Mouse (Mus musculus): ENCODE measurements around the gene Ccne1. TPM values are rescaled to one million over a fixed set of nuclear protein-coding genes. Genes with fewer than 3 reads are reported as not detected.

Ccne1 gene
- total and polyA plus RNA-seq, 3 experiments = 53.1 to 321 (median 78.0) TPM

DNA sequence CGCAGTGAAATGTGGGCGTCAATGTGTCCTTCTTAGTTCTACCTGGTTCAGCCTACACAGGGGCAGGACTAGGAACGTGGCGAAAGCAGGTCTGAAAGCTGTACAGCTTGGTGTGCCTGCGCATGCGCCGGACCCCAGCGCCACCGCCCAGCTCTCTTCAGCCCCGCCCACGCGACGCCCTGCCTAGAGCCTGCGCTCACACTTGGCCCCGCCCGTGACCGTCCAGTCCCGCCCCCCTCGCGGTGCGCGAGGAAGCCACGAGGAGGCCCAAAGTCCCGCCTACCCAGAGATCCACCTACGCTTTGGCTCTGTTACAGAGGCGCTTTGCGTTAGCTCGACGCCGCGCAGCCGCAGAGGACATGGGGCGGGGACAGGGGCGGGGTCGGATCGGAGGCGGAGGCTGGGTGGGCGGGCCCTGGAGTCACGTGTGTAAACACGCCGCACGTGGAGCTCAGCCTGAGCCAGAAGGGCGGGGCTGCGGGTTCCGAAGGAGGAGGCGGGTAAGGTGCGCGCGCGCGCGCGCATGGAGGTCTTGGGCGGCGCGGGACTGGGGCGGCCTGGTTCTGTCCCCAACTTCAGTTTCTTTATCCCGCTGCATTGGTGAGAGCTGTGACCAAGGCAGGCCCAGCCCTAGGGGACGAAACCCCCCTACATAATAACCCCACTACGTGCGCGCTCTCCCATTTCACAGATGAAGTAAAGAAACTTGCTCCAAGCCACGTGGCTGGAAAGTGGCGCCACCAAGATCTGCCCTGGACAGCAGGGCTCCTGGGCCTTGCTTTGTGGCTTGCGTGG is 22.4 kb downstream of the Ccne1 start:
- H3K79me2 ChIP-seq (ENCODE audit: control insufficient read depth, insufficient read depth, low read length, poor library complexity) = no peaks in the 10 kb centered on the region; the same call in 1 of the 2 replicates
- H3K4me3 ChIP-seq (ENCODE audit: control insufficient read depth in 1 of 2, insufficient read depth in 1 of 2, low read depth in 2 of 2, low read length in 2 of 2) = peak overlapping the region; percentile 65 to 77
- peak; percentile 99 for DNase-seq (ENCODE audit: low read depth, low spot score)
- peaks cover 0 to 13% of the 10 kb centered on the region in 2 experiments; a peak in 2 of 4 replicates for H3K4me1 ChIP-seq (ENCODE audit: control insufficient read depth in 1 of 2, insufficient read depth in 2 of 2, low read length in 2 of 2)
- no peaks in the 10 kb centered on the region; a peak in 1 of 4 replicates for H3K36me3 ChIP-seq (ENCODE audit: control insufficient read depth in 1 of 2, insufficient read depth in 2 of 2, low read length in 2 of 2)
- no peaks in the 10 kb centered on the region for H3K9me3 ChIP-seq (replicated peaks; ENCODE audit: insufficient read depth, low read length)
- peak overlapping the region; percentile 62 for H3K27ac ChIP-seq (ENCODE audit: control insufficient read depth, low read depth, low read length)
- H3K27me3 ChIP-seq (ENCODE audit: control insufficient read depth in 1 of 2, insufficient read depth in 2 of 2, low read length in 2 of 2) = no peaks in the 10 kb centered on the region
- peak overlapping the region; percentile 80 for H3K9ac ChIP-seq (ENCODE audit: control insufficient read depth, low read depth, low read length, poor library complexity, severe bottlenecking)
- no peak for TF ChIP-seq ETS1 (IDR thresholded peaks at IDR 0.05; ENCODE audit: low read depth, low read length)
- TF ChIP-seq CHD1 (IDR thresholded peaks at IDR 0.05; ENCODE audit: low read depth, low read length) = no peak
- TF ChIP-seq EP300 (IDR thresholded peaks at IDR 0.05; ENCODE audit: low read depth in 1 of 2, low read length in 2 of 2) = no peak
- TF ChIP-seq POLR2A (IDR thresholded peaks at IDR 0.05; ENCODE audit: control insufficient read depth in 1 of 2, insufficient read depth in 1 of 2, low read depth in 1 of 2, low read length in 2 of 2, poor library complexity in 1 of 2) = peak; percentile 4 to 64; a peak in 3 of 4 replicates
- TF ChIP-seq KAT2A (conservative IDR thresholded peaks at IDR 0.05; ENCODE audit: low read depth, low read length) = no peak
- TF ChIP-seq ZKSCAN1 (IDR thresholded peaks at IDR 0.05; ENCODE audit: low read depth, low read length) = no peak
- no peak for TF ChIP-seq RCOR1 (IDR thresholded peaks at IDR 0.05; ENCODE audit: low read depth, low read length)
- peak; percentile 46; the same call in 1 of the 2 replicates for TF ChIP-seq E2F4 (IDR thresholded peaks at IDR 0.05; ENCODE audit: borderline replicate concordance, low read depth, low read length)
- no peak for TF ChIP-seq ZC3H11A (IDR thresholded peaks at IDR 0.05; ENCODE audit: low read depth, low read length)
- TF ChIP-seq TCF12 (IDR thresholded peaks at IDR 0.05; ENCODE audit: low read depth, low read length) = 0 out of 2 replicates have a peak, but pooled peaks have one; percentile 6
- TF ChIP-seq NRF1 (IDR thresholded peaks at IDR 0.05; ENCODE audit: insufficient read depth, low read depth, low read length, poor library complexity, severe bottlenecking) = peak; percentile 88
- TF ChIP-seq RAD21 (IDR thresholded peaks at IDR 0.05; ENCODE audit: low read depth, low read length) = no peak
- no peak for TF ChIP-seq MYB (IDR thresholded peaks at IDR 0.05; ENCODE audit: low read depth, low read length)
- no peak for TF ChIP-seq MAFK (IDR thresholded peaks at IDR 0.05; ENCODE audit: borderline replicate concordance, low read depth, low read length)
- TF ChIP-seq MAX (IDR thresholded peaks at IDR 0.05; ENCODE audit: low read length) = peak; percentile 99
- no peak for TF ChIP-seq POLR2AphosphoS5 (IDR thresholded peaks at IDR 0.05; ENCODE audit: borderline replicate concordance, low read depth, low read length)
- TF ChIP-seq CHD2 (IDR thresholded peaks at IDR 0.05; ENCODE audit: low read length) = no peak
- TF ChIP-seq TBP (IDR thresholded peaks at IDR 0.05; ENCODE audit: low read depth, low read length) = no peak
- TF ChIP-seq MAZ (IDR thresholded peaks at IDR 0.05; ENCODE audit: low read depth, low read length) = no peak; the same call in 1 of the 2 replicates
- no peak for TF ChIP-seq ELF1 (IDR thresholded peaks at IDR 0.05; ENCODE audit: low read depth, low read length)
- TF ChIP-seq TAL1 (IDR thresholded peaks at IDR 0.05; ENCODE audit: low read length) = no peak
- peak; percentile 44; the same call in 1 of the 2 replicates for TF ChIP-seq BHLHE40 (IDR thresholded peaks at IDR 0.05; ENCODE audit: borderline replicate concordance, low read depth, low read length)
- TF ChIP-seq USF1 (IDR thresholded peaks at IDR 0.05; ENCODE audit: low read depth, low read length) = peak; percentile 98
- peak; percentile 100 for TF ChIP-seq SIN3A (IDR thresholded peaks at IDR 0.05; ENCODE audit: low read length)
- no peak for TF ChIP-seq MEF2A (IDR thresholded peaks at IDR 0.05; ENCODE audit: extremely low read depth, insufficient replicate concordance, low read depth, low read length, poor library complexity, severe bottlenecking)
- TF ChIP-seq HCFC1 (IDR thresholded peaks at IDR 0.05; ENCODE audit: low read depth, low read length) = 0 out of 2 replicates have a peak, but pooled peaks have one; percentile 2
- no peak for TF ChIP-seq GATA1 (IDR thresholded peaks at IDR 0.05; ENCODE audit: low read depth, low read length)
- no peak for TF ChIP-seq JUND (IDR thresholded peaks at IDR 0.05; ENCODE audit: low read depth, low read length)
- TF ChIP-seq POLR2AphosphoS2 (IDR thresholded peaks at IDR 0.05; ENCODE audit: low read length) = peak; percentile 56; the same call in 1 of the 2 replicates
- TF ChIP-seq MYC (IDR thresholded peaks at IDR 0.05; ENCODE audit: low read depth, low read length) = peak; percentile 92
- TF ChIP-seq GABPA (IDR thresholded peaks at IDR 0.05; ENCODE audit: low read depth, low read length) = no peak
- TF ChIP-seq ZMIZ1 (IDR thresholded peaks at IDR 0.05; ENCODE audit: low read depth, low read length) = no peak
- peak; percentile 47 for TF ChIP-seq NELFE (IDR thresholded peaks at IDR 0.05; ENCODE audit: low read depth, low read length)
- TF ChIP-seq CTCF (IDR thresholded peaks at IDR 0.05 in 2 of 3, conservative IDR thresholded peaks at IDR 0.05 in 1 of 3; ENCODE audit: control insufficient read depth in 1 of 3, insufficient read depth in 1 of 3, low read depth in 2 of 3, low read length in 3 of 3, poor library complexity in 1 of 3, severe bottlenecking in 1 of 3) = no peak
- TF ChIP-seq MXI1 (IDR thresholded peaks at IDR 0.05; ENCODE audit: low read depth, low read length) = peak; percentile 92
- TF ChIP-seq SMC3 (IDR thresholded peaks at IDR 0.05; ENCODE audit: low read depth, low read length) = no peak
- TF ChIP-seq ZNF384 (IDR thresholded peaks at IDR 0.05; ENCODE audit: low read depth, low read length) = no peak

Measured in MEL (cell line).